ENCODE assay signal across 28 mouse cellular contexts in genomic region chr10:76844365-76844764, GRCm38 (mm10).
DNase-seq lines count a peak whose midpoint lies in the region; ATAC-seq and TF ChIP-seq lines count a peak whose summit lies in the region.
"Had no signal": no experiment of that assay in that cellular context is flagged by ENCODE, and none has a peak within 500 bp of the region (broad histone marks: within the 10 kb centered on the region; RNA-seq: fewer than 3 reads in every experiment).

No protein-coding gene starts in this region.

- H3K4me2 ChIP-seq in forebrain, embryonic 14.5 days (ENCODE audit: low read length), result no peak overlapping the region
- no peak overlapping the region for H3K4me2 ChIP-seq in forebrain, embryonic 12.5 days
- H3K4me2 ChIP-seq in kidney, embryonic 15.5 days, result no peak overlapping the region
- H3K4me2 ChIP-seq: embryonic facial prominence, embryonic 13.5 days; forebrain, embryonic 15.5 days; hindbrain, embryonic 13.5 days; midbrain, embryonic 13.5 days; neural tube, embryonic 13.5 days had no signal

- DNase-seq in forebrain, embryonic 14.5 days (ENCODE audit: low spot score), result peak; percentile 27
- DNase-seq in kidney, adult 2 months, result peak; percentile 63
- peak; percentile 23 for DNase-seq in thymus, postnatal 14 days
- no peak for DNase-seq in thymus, postnatal 0 days (ENCODE audit: low spot score)
- DNase-seq in kidney, postnatal 36 days, result peak; percentile 36 to 39
- no peak for DNase-seq in adrenal gland, postnatal 4 days (ENCODE audit: low spot score in 2 of 2)
- DNase-seq: adrenal gland, adult 8-10 months; cerebellum, adult 11-12 months; cerebellum, adult 9-11 months; embryo, embryonic 11 days; gastrocnemius, adult 2 months; gastrocnemius, postnatal 36 days; heart, adult 2 months; heart, postnatal 36 days; liver; lung, adult 2 months; lung, postnatal 10 days had no signal

- H3K27ac ChIP-seq in forebrain, embryonic 14.5 days (ENCODE audit: low read depth, low read length), result no peak overlapping the region
- no peak overlapping the region for H3K27ac ChIP-seq in forebrain, embryonic 12.5 days
- no peak overlapping the region for H3K27ac ChIP-seq in kidney, adult 2 months (ENCODE audit: insufficient read depth, low read depth, low read length)
- H3K27ac ChIP-seq in kidney, embryonic 15.5 days, result no peak overlapping the region
- H3K27ac ChIP-seq: embryonic facial prominence, embryonic 13.5 days; forebrain, embryonic 15.5 days; gastrocnemius, adult 2 months; heart, adult 2 months; hindbrain, embryonic 13.5 days; liver, embryonic 14.5 days; macrophage; midbrain, embryonic 13.5 days; neural tube, embryonic 13.5 days had no signal

- ATAC-seq in forebrain, embryonic 14.5 days, result no peak
- ATAC-seq in forebrain, embryonic 12.5 days (ENCODE audit: low FRiP score), result no peak
- ATAC-seq in kidney, embryonic 15.5 days (replicated peaks; ENCODE audit: low FRiP score), result no peak
- ATAC-seq: forebrain, embryonic 15.5 days; intestine, embryonic 16.5 days; midbrain, embryonic 13.5 days had no signal

- H3K36me3 ChIP-seq in forebrain, embryonic 14.5 days (ENCODE audit: control insufficient read depth, insufficient read depth, low read length), result no peaks in the 10 kb centered on the region
- H3K36me3 ChIP-seq in forebrain, embryonic 12.5 days (replicated peaks), result no peaks in the 10 kb centered on the region
- H3K36me3 ChIP-seq in kidney, adult 2 months (ENCODE audit: control insufficient read depth, insufficient read depth, low read length), result no peaks in the 10 kb centered on the region
- no peaks in the 10 kb centered on the region for H3K36me3 ChIP-seq in kidney, embryonic 15.5 days
- H3K36me3 ChIP-seq: embryonic facial prominence, embryonic 13.5 days; forebrain, embryonic 15.5 days; G1E; hindbrain, embryonic 13.5 days; midbrain, embryonic 13.5 days; neural tube, embryonic 13.5 days had no signal

- no peaks in the 10 kb centered on the region for H3K9me3 ChIP-seq in forebrain, embryonic 14.5 days (replicated peaks; ENCODE audit: control insufficient read depth, low read length)
- H3K9me3 ChIP-seq in forebrain, embryonic 12.5 days, result no peaks in the 10 kb centered on the region
- H3K9me3 ChIP-seq in kidney, embryonic 15.5 days (replicated peaks), result no peaks in the 10 kb centered on the region
- H3K9me3 ChIP-seq: embryonic facial prominence, embryonic 13.5 days; forebrain, embryonic 15.5 days; G1E; hindbrain, embryonic 13.5 days; midbrain, embryonic 13.5 days; neural tube, embryonic 13.5 days had no signal

- H3K4me3 ChIP-seq in forebrain, embryonic 14.5 days (ENCODE audit: low read depth, low read length), result no peak overlapping the region
- H3K4me3 ChIP-seq in forebrain, embryonic 12.5 days (replicated peaks), result no peak overlapping the region
- H3K4me3 ChIP-seq in kidney, adult 2 months (ENCODE audit: insufficient read depth, low read depth, low read length), result no peak overlapping the region
- H3K4me3 ChIP-seq in kidney, embryonic 15.5 days (replicated peaks), result no peak overlapping the region
- H3K4me3 ChIP-seq: embryonic facial prominence, embryonic 13.5 days; forebrain, embryonic 15.5 days; gastrocnemius, adult 2 months; heart, adult 2 months; hindbrain, embryonic 13.5 days; midbrain, embryonic 13.5 days; neural tube, embryonic 13.5 days had no signal

- WGBS in forebrain, embryonic 14.5 days, result 67% methylated on average over 3 of the region's 3 CpGs
- 82% methylated on average over 3 of the region's 3 CpGs for WGBS in forebrain, embryonic 12.5 days
- 52% methylated on average over 3 of the region's 3 CpGs for WGBS in kidney, adult 2 months
- WGBS in kidney, embryonic 15.5 days, result 79% methylated on average over 3 of the region's 3 CpGs

- TF ChIP-seq CTCF in kidney, adult 2 months (conservative IDR thresholded peaks at IDR 0.05; ENCODE audit: insufficient read depth, insufficient read length, low read depth, low read length), result no peak

- no peak overlapping the region for H3K9ac ChIP-seq in forebrain, embryonic 14.5 days (ENCODE audit: low read length)
- H3K9ac ChIP-seq in forebrain, embryonic 12.5 days, result no peak overlapping the region
- no peak overlapping the region for H3K9ac ChIP-seq in kidney, embryonic 15.5 days
- H3K9ac ChIP-seq: embryonic facial prominence, embryonic 13.5 days; forebrain, embryonic 15.5 days; hindbrain, embryonic 13.5 days; liver, embryonic 14.5 days; midbrain, embryonic 13.5 days; neural tube, embryonic 13.5 days had no signal

- H3K4me1 ChIP-seq in forebrain, embryonic 14.5 days (ENCODE audit: control insufficient read depth, insufficient read depth, low read length), result no peaks in the 10 kb centered on the region
- H3K4me1 ChIP-seq in forebrain, embryonic 12.5 days, result no peaks in the 10 kb centered on the region; the same call in 1 of the 2 replicates
- peaks cover 9% of the 10 kb centered on the region for H3K4me1 ChIP-seq in kidney, adult 2 months (ENCODE audit: control insufficient read depth, insufficient read depth, low read length)
- H3K4me1 ChIP-seq in kidney, embryonic 15.5 days, result peaks cover 7% of the 10 kb centered on the region; the same call in 1 of the 2 replicates
- H3K4me1 ChIP-seq: midbrain, embryonic 13.5 days had no signal

- TF ChIP-seq POLR2A in kidney, adult 2 months (IDR thresholded peaks at IDR 0.05; ENCODE audit: low read depth, low read length), result no peak

- H3K27me3 ChIP-seq in forebrain, embryonic 14.5 days (replicated peaks; ENCODE audit: control insufficient read depth, insufficient read depth, low read length), result no peaks in the 10 kb centered on the region
- no peaks in the 10 kb centered on the region for H3K27me3 ChIP-seq in forebrain, embryonic 12.5 days
- no peaks in the 10 kb centered on the region for H3K27me3 ChIP-seq in kidney, adult 2 months (replicated peaks; ENCODE audit: control insufficient read depth, insufficient read depth, low read length)
- no peaks in the 10 kb centered on the region for H3K27me3 ChIP-seq in kidney, embryonic 15.5 days
- H3K27me3 ChIP-seq: embryonic facial prominence, embryonic 13.5 days; forebrain, embryonic 15.5 days; hindbrain, embryonic 13.5 days; midbrain, embryonic 13.5 days; neural tube, embryonic 13.5 days had no signal

Comparison
In these comparisons a context has a peak if more than half of its experiments do, and no peak if none do; other contexts are left out.
1. DNase-seq: peak in forebrain, embryonic 14.5 days (single experiment), kidney, adult 2 months (single experiment), thymus, postnatal 14 days (single experiment) and kidney, postnatal 36 days (2 of 2); none in thymus, postnatal 0 days (single experiment) and adrenal gland, postnatal 4 days (0 of 2).